Mouse (Mus musculus): ENCODE measurements around the gene Xpnpep1. TPM values are rescaled to one million over a fixed set of nuclear protein-coding genes. Genes with fewer than 3 reads are reported as not detected.

Xpnpep1 gene
- polyA plus RNA-seq, 1 experiment from 2014 or later = 132 TPM

GRCm38 (mm10) chr19:52979020-52979711 is 60.8 kb downstream of the Xpnpep1 start:
- Histone ChIP-seq H3K27ac (ENCODE audit: low read length) (no peak overlapping the region), H3K36me3 (ENCODE audit: control insufficient read depth, insufficient read depth) (no peaks in the 10 kb centered on the region), H3K9me3 (ENCODE audit: control insufficient read depth, low read length) (no peaks in the 10 kb centered on the region), H3K27me3 (replicated peaks; ENCODE audit: control insufficient read depth, insufficient read depth, low read length) (no peaks in the 10 kb centered on the region), H3K9ac (replicated peaks; ENCODE audit: low read depth, low read length) (no peak overlapping the region), H3K4me2 (ENCODE audit: low read length) (no peak overlapping the region), H3K4me1 (replicated peaks; ENCODE audit: control insufficient read depth, insufficient read depth, low read length) (peaks cover 3% of the 10 kb centered on the region; the same call in 1 of the 2 replicates), H3K4me3 (replicated peaks; ENCODE audit: low read length) (no peak overlapping the region)
- 78% methylated on average over 12 of the region's 12 CpGs for WGBS
- no peak for ATAC-seq

GRCm38 (mm10) chr19:52975564-52976185 is 64.3 kb downstream of the Xpnpep1 start:
- Histone ChIP-seq H3K9ac (replicated peaks; ENCODE audit: low read depth, low read length) (no peak overlapping the region), H3K27me3 (replicated peaks; ENCODE audit: control insufficient read depth, insufficient read depth, low read length) (no peaks in the 10 kb centered on the region), H3K4me3 (replicated peaks; ENCODE audit: low read length) (no peak overlapping the region), H3K4me1 (replicated peaks; ENCODE audit: control insufficient read depth, insufficient read depth, low read length) (peaks cover 3% of the 10 kb centered on the region; the same call in 1 of the 2 replicates), H3K4me2 (ENCODE audit: low read length) (no peak overlapping the region), H3K9me3 (ENCODE audit: control insufficient read depth, low read length) (no peaks in the 10 kb centered on the region), H3K36me3 (ENCODE audit: control insufficient read depth, insufficient read depth) (0 out of 2 replicates have a peak, but pooled peaks cover 2% of the 10 kb centered on the region), H3K27ac (ENCODE audit: low read length) (no peak overlapping the region)
- WGBS = 49% methylated on average over 15 of the region's 15 CpGs
- peak; percentile 73 for ATAC-seq

- no peaks in the 10 kb centered on the region for H3K36me3 ChIP-seq (ENCODE audit: control insufficient read depth, insufficient read depth)
- no peak for ATAC-seq
- H3K27me3 ChIP-seq (replicated peaks; ENCODE audit: control insufficient read depth, insufficient read depth, low read length) = no peaks in the 10 kb centered on the region
- 18% methylated on average over 8 of the region's 8 CpGs for WGBS
- H3K4me2 ChIP-seq (ENCODE audit: low read length) = no peak overlapping the region
- no peak overlapping the region for H3K27ac ChIP-seq (ENCODE audit: low read length)
- no peak overlapping the region for H3K9ac ChIP-seq (replicated peaks; ENCODE audit: low read depth, low read length)
- no peaks in the 10 kb centered on the region for H3K9me3 ChIP-seq (ENCODE audit: control insufficient read depth, low read length)
- no peak overlapping the region for H3K4me3 ChIP-seq (replicated peaks; ENCODE audit: low read length)
- H3K4me1 ChIP-seq (replicated peaks; ENCODE audit: control insufficient read depth, insufficient read depth, low read length) = no peaks in the 10 kb centered on the region; the same call in 1 of the 2 replicates
Observed at GRCm38 (mm10) chr19:52966339-52966738, 73.7 kb downstream of the Xpnpep1 start.

DNA sequence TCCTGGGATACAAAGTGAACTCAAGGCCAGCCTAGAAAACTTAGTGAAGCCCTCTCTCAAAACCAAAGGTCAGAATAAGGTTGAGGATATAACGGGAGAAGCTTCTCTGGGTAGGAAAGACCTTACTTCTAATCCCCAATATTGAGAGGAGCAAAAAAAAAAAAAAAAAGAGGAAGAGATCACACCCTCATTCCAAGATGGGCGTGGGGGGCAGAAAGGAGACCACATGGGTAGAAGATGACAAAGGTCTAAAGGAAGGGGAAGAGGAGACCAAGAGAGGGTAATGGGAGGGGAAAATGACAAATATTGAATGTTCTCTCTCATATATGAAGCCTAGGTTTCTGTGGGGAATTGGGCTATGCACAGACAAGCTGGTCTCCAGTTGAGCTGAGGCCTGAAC is 77.3 kb downstream of the Xpnpep1 start:
- no peak overlapping the region for H3K4me2 ChIP-seq (ENCODE audit: low read length)
- H3K4me3 ChIP-seq (replicated peaks; ENCODE audit: low read length) = no peak overlapping the region
- H3K4me1 ChIP-seq (replicated peaks; ENCODE audit: control insufficient read depth, insufficient read depth, low read length) = no peaks in the 10 kb centered on the region; the same call in 1 of the 2 replicates
- no peak overlapping the region for H3K27ac ChIP-seq (ENCODE audit: low read length)
- H3K9me3 ChIP-seq (ENCODE audit: control insufficient read depth, low read length) = no peaks in the 10 kb centered on the region
- 98% methylated on average over 2 of the region's 2 CpGs for WGBS
- no peak for ATAC-seq
- H3K36me3 ChIP-seq (ENCODE audit: control insufficient read depth, insufficient read depth) = no peaks in the 10 kb centered on the region
- H3K27me3 ChIP-seq (replicated peaks; ENCODE audit: control insufficient read depth, insufficient read depth, low read length) = no peaks in the 10 kb centered on the region
- H3K9ac ChIP-seq (replicated peaks; ENCODE audit: low read depth, low read length) = no peak overlapping the region

- H3K4me2 ChIP-seq (ENCODE audit: low read length) = peak overlapping the region; percentile 43
- H3K27ac ChIP-seq (ENCODE audit: low read length) = no peak overlapping the region
- 9% methylated on average over 25 of the region's 25 CpGs for WGBS
- peak overlapping the region; percentile 37; the same call in 1 of the 2 replicates for H3K9ac ChIP-seq (replicated peaks; ENCODE audit: low read depth, low read length)
- peaks cover 6% of the 10 kb centered on the region for H3K4me1 ChIP-seq (replicated peaks; ENCODE audit: control insufficient read depth, insufficient read depth, low read length)
- ATAC-seq = peak; percentile 79
- peak overlapping the region; percentile 20; the same call in 1 of the 2 replicates for H3K4me3 ChIP-seq (replicated peaks; ENCODE audit: low read length)
- no peaks in the 10 kb centered on the region for H3K9me3 ChIP-seq (ENCODE audit: control insufficient read depth, low read length)
- H3K36me3 ChIP-seq (ENCODE audit: control insufficient read depth, insufficient read depth) = no peaks in the 10 kb centered on the region
- H3K27me3 ChIP-seq (replicated peaks; ENCODE audit: control insufficient read depth, insufficient read depth, low read length) = no peaks in the 10 kb centered on the region
Observed at GRCm38 (mm10) chr19:52922678-52923495, 117.1 kb downstream of the Xpnpep1 start.

DNA sequence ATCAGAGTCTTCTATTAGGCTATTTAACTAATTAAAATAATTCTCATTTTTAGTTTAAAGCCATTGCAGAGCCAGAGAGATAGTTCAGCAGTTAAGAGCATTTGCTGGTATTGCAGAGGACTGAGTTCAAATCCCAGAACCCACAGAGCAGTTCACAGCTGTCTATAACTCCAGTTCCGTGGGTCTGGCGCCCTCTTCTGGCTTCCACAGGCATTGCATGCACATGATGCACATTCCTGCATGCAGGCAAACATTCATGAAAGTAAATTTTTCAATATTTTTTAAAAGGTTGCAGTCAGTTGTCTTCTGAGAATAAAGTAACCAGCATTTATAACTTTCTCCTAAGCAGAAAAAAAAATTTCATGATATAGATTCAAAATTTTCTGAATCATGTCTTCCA is 135.8 kb downstream of the Xpnpep1 start:
- Histone ChIP-seq H3K4me1 (replicated peaks; ENCODE audit: control insufficient read depth, insufficient read depth, low read length) (no peaks in the 10 kb centered on the region), H3K9me3 (ENCODE audit: control insufficient read depth, low read length) (no peaks in the 10 kb centered on the region), H3K4me3 (replicated peaks; ENCODE audit: low read length) (no peak overlapping the region), H3K27me3 (replicated peaks; ENCODE audit: control insufficient read depth, insufficient read depth, low read length) (no peaks in the 10 kb centered on the region), H3K36me3 (ENCODE audit: control insufficient read depth, insufficient read depth) (no peaks in the 10 kb centered on the region), H3K27ac (ENCODE audit: low read length) (no peak overlapping the region), H3K4me2 (ENCODE audit: low read length) (no peak overlapping the region), H3K9ac (replicated peaks; ENCODE audit: low read depth, low read length) (no peak overlapping the region)
- ATAC-seq = no peak
- 31% methylated on average over 2 of the region's 2 CpGs for WGBS

DNA sequence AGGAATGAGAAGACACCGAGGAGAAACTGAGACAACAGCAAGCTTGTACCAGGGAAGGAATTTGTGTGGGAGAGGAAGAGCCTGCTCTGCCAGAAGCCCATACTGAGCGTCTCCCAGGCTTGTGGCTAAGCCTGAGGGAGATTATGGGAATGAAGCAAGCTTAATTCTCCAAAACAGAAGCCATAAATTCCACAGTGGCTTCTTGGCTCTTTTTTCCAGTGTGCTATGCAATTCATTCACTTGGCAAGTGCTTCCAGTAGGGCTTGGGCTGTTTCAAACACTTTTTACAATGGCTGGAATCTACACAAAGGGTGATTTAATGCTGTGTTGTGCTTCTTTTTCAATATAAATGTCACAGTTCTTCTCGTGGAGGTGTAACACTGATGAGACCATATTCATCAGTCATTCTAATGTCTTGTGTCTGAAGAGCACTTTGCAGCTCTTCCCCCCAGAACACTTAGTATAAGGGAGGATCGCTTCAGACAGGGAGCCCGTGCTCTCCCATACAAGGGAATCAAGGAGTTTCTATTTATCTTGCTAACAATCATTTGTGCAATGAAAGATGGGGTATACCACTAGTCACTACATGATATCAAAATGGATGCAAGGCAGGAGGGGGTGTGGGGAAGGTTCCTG is 148.1 kb downstream of the Xpnpep1 start:
- Histone ChIP-seq H3K4me3 (replicated peaks; ENCODE audit: low read length) (no peak overlapping the region), H3K4me1 (replicated peaks; ENCODE audit: control insufficient read depth, insufficient read depth, low read length) (no peaks in the 10 kb centered on the region), H3K9me3 (ENCODE audit: control insufficient read depth, low read length) (no peaks in the 10 kb centered on the region), H3K4me2 (ENCODE audit: low read length) (no peak overlapping the region), H3K27me3 (replicated peaks; ENCODE audit: control insufficient read depth, insufficient read depth, low read length) (no peaks in the 10 kb centered on the region), H3K27ac (ENCODE audit: low read length) (no peak overlapping the region), H3K36me3 (ENCODE audit: control insufficient read depth, insufficient read depth) (no peaks in the 10 kb centered on the region), H3K9ac (replicated peaks; ENCODE audit: low read depth, low read length) (no peak overlapping the region)
- WGBS = 70% methylated on average over 5 of the region's 5 CpGs
- no peak for ATAC-seq

All from forebrain, embryonic 16.5 days (tissue).